Mouse (Mus musculus) limb, embryonic 14.5 days (tissue): Measurements from ENCODE around the gene Klhl36. TPM values are rescaled to one million over a fixed set of nuclear protein-coding genes. Genes with fewer than 3 reads are reported as not detected.

ENCODE experiments used
- ATAC-seq: fragments of 200-750 bp; cut with Nextera tagmentation; 2 replicates; pipeline ENCODE4 v1.8.0; 2017; ENCODE audit warnings: low read depth, moderate number of reproducible peaks, moderate TSS enrichment; ENCODE audit not compliant: low FRiP score
- DNase-seq: peaks from one replicate; pipeline ENCODE4 v3.0.0-alpha.2; 2015; ENCODE audit warnings: low spot score
- H3K27ac ChIP-seq: fragments of 300-500 bp; sonication (generic); replicated peaks from 2 replicates; pipeline ENCODE4 v1.5.1; 2014; ENCODE audit warnings: low read depth, mild to moderate bottlenecking, low read length, moderate library complexity, mixed read lengths
- H3K27me3 ChIP-seq: fragments of 300-500 bp; sonication (generic); 2 replicates; pipeline ENCODE4 v1.6.1; 2014; ENCODE audit warnings: low read length, mixed read lengths; ENCODE audit not compliant: control insufficient read depth, insufficient read depth
- H3K36me3 ChIP-seq: fragments of 300-500 bp; sonication (generic); 2 replicates; pipeline ENCODE4 v1.6.1; 2014; ENCODE audit warnings: mild to moderate bottlenecking, low read length, moderate library complexity, mixed read lengths; ENCODE audit not compliant: control insufficient read depth, insufficient read depth
- H3K4me1 ChIP-seq: fragments of 300-500 bp; sonication (generic); 2 replicates; pipeline ENCODE4 v1.6.1; 2014; ENCODE audit warnings: antibody characterized with exemption, low read length, mixed read lengths; ENCODE audit not compliant: control insufficient read depth, insufficient read depth
- H3K4me2 ChIP-seq: fragments of 300-500 bp; sonication (generic); replicated peaks from 2 replicates; pipeline ENCODE4 v1.6.1; 2014; ENCODE audit warnings: low read depth, mild to moderate bottlenecking, low read length, moderate library complexity; ENCODE audit not compliant: severe bottlenecking
- H3K4me3 ChIP-seq: fragments of 300-500 bp; sonication (generic); replicated peaks from 2 replicates; pipeline ENCODE4 v1.5.1; 2014; ENCODE audit warnings: low read length
- H3K9ac ChIP-seq: fragments of 300-500 bp; sonication (generic); 2 replicates; pipeline ENCODE4 v1.6.1; 2014; ENCODE audit warnings: mild to moderate bottlenecking, low read depth, low read length, moderate library complexity; ENCODE audit not compliant: severe bottlenecking
- H3K9me3 ChIP-seq: fragments of 300-500 bp; sonication (generic); 2 replicates; pipeline ENCODE4 v1.6.1; 2016; ENCODE audit warnings: low read length; ENCODE audit not compliant: control insufficient read depth
- POLR2A ChIP-seq: fragments of 200-500 bp; IDR thresholded peaks from 2 replicates; pipeline ENCODE4 v1.8.0; 2012; ENCODE audit warnings: inconsistent platforms, mild to moderate bottlenecking, moderate library complexity, borderline replicate concordance; ENCODE audit not compliant: insufficient read depth, insufficient read length; ENCODE audit errors: extremely low read depth
- WGBS: fragments of 180-500 bp; shearing (Covaris S2); extraction: QIAGEN DNeasy Blood & Tissue Kit; methylation state at CpG from one replicate; pipeline ENCODE4 v1.1.7; 2014; 5-methylcytosine and 5-hydroxymethylcytosine counted together
- polyA plus RNA-seq, 2 experiments: library from polyadenylated mRNA; depleted of rRNA in 1 of 2; stranded (reverse) in 1 of 2; unstranded in 1 of 2; fragments of >200 nt; fragmentation: Nextera tagmentation in 1 of 2; extraction: Ambion mirVana in 1 of 2; gene quantifications; 2 replicates each; pipeline versions ENCODE4 v1.2.1 to v1.2.3; 2012 to 2014

The Klhl36 gene
- polyA plus RNA-seq, 2 experiments, result 9.1 to 12.1 TPM

- Histone ChIP-seq H3K27ac (no peak overlapping the region), H3K4me1 (no peaks in the 10 kb centered on the region), H3K4me2 (no peak overlapping the region), H3K4me3 (no peak overlapping the region), H3K9me3 (no peaks in the 10 kb centered on the region), H3K36me3 (peaks cover 15% of the 10 kb centered on the region), H3K27me3 (no peaks in the 10 kb centered on the region), H3K9ac (no peak overlapping the region)
- DNase-seq (no peak), ATAC-seq (no peak)
- no peak for TF ChIP-seq POLR2A
- 91% methylated on average over 8 of the region's 8 CpGs for WGBS
These were observed 42.1 kb upstream of the Klhl36 start for GRCm38 (mm10) chr8:119819976-119820375.

GRCm38 (mm10) chr8:119821691-119822090 lies 40.4 kb upstream of the Klhl36 start:
- peaks cover 15% of the 10 kb centered on the region for H3K36me3 ChIP-seq
- ATAC-seq (no peak), DNase-seq (no peak)
- no peak overlapping the region for H3K27ac ChIP-seq
- no peak overlapping the region for H3K9ac ChIP-seq
- TF ChIP-seq POLR2A, result no peak
- no peaks in the 10 kb centered on the region for H3K9me3 ChIP-seq
- no peak overlapping the region for H3K4me3 ChIP-seq
- WGBS, result 92% methylated on average over 6 of the region's 6 CpGs
- H3K4me1 ChIP-seq, result no peaks in the 10 kb centered on the region
- H3K4me2 ChIP-seq, result no peak overlapping the region
- H3K27me3 ChIP-seq, result no peaks in the 10 kb centered on the region

- DNase-seq, result no peak
- Histone ChIP-seq H3K4me2 (no peak overlapping the region), H3K9me3 (no peaks in the 10 kb centered on the region), H3K36me3 (peaks cover 15% of the 10 kb centered on the region), H3K27ac (no peak overlapping the region), H3K27me3 (no peaks in the 10 kb centered on the region), H3K4me1 (no peaks in the 10 kb centered on the region), H3K4me3 (no peak overlapping the region), H3K9ac (no peak overlapping the region)
- 90% methylated on average over 9 of the region's 9 CpGs for WGBS
- TF ChIP-seq POLR2A, result no peak
- no peak for ATAC-seq
These were observed 38.8 kb upstream of the Klhl36 start for GRCm38 (mm10) chr8:119823278-119823677.

GRCm38 (mm10) chr8:119824100-119824499 lies 38.0 kb upstream of the Klhl36 start:
- TF ChIP-seq POLR2A, result no peak
- ATAC-seq (no peak), DNase-seq (no peak)
- 84% methylated on average over 4 of the region's 4 CpGs for WGBS
- Histone ChIP-seq H3K4me1 (peaks cover 4% of the 10 kb centered on the region; the same call in 1 of the 2 replicates), H3K4me2 (no peak overlapping the region), H3K4me3 (no peak overlapping the region), H3K9ac (no peak overlapping the region), H3K9me3 (no peaks in the 10 kb centered on the region), H3K27ac (no peak overlapping the region), H3K36me3 (peaks cover 15% of the 10 kb centered on the region), H3K27me3 (no peaks in the 10 kb centered on the region)

GRCm38 (mm10) chr8:119824809-119825273 lies 37.2 kb upstream of the Klhl36 start:
- no peak for TF ChIP-seq POLR2A
- no peak for ATAC-seq
- Histone ChIP-seq H3K9ac (no peak overlapping the region), H3K27me3 (no peaks in the 10 kb centered on the region), H3K4me1 (peaks cover 5% of the 10 kb centered on the region; the same call in 1 of the 2 replicates), H3K9me3 (no peaks in the 10 kb centered on the region), H3K27ac (peak overlapping the region; percentile 43; the same call in 1 of the 2 replicates), H3K36me3 (peaks cover 15% of the 10 kb centered on the region), H3K4me2 (no peak overlapping the region), H3K4me3 (no peak overlapping the region)
- 81% methylated on average over 11 of the region's 11 CpGs for WGBS
- DNase-seq, result peak; percentile 47
